Mouse (Mus musculus) left cerebral cortex, postnatal 4 days (tissue): ENCODE measurements around the gene Tmem168. TPM values are rescaled to one million over a fixed set of nuclear protein-coding genes. Genes with fewer than 3 reads are reported as not detected.
A peak's percentile ranks its signal among the peaks of the same experiment; 100 is the strongest.

ENCODE experiments used
- DNase-seq: peaks from one replicate; pipeline ENCODE4 v3.0.0-alpha.2; 2022
- intact Hi-C: fragments of 180-260 bp; cut with DNase I; formaldehyde crosslinking; loops from one replicate; pipeline ENCODE4 v1.15.1; 2025
- total RNA-seq, 2 experiments: library from RNA; stranded (reverse); gene quantifications; 2 replicates each; pipeline ENCODE4 v1.2.3; 2021

Gene Tmem168
- total RNA-seq, result 10 to 100 TPM; 20.4 to 25.3 TPM

GRCm38 (mm10) chr6:13607621-13608493 lies at the start of gene Tmem168:
Gene Tmem168, minus strand, starts transcription at chr6:13608100.
- intact Hi-C loops, result loop anchor here (10.0 kb wide), 1 partner anchor 227 kb away; the partner anchor contains the start of gene Gpr85

GRCm38 (mm10) chr6:13654081-13654480 lies 46.2 kb upstream of the Tmem168 start:
- DNase-seq, result no peak
- intact Hi-C loops, result no loop called here

More at GRCm38 (mm10) chr6:13607621-13608493, at the start of gene Tmem168:
- peak; percentile 92 for DNase-seq

GRCm38 (mm10) chr6:13652284-13652683 lies 44.4 kb upstream of the Tmem168 start:
- intact Hi-C loops, result no loop called here
- no peak for DNase-seq

GRCm38 (mm10) chr6:13650854-13651253 lies 43.0 kb upstream of the Tmem168 start:
- no peak for DNase-seq
- intact Hi-C loops, result no loop called here

- intact Hi-C loops, result no loop called here
Measured at GRCm38 (mm10) chr6:13648305-13648704, 40.4 kb upstream of the Tmem168 start.

GRCm38 (mm10) chr6:13636582-13636989 lies 28.7 kb upstream of the Tmem168 start:
- intact Hi-C loops, result no loop called here
- no peak for DNase-seq

More at GRCm38 (mm10) chr6:13648305-13648704, 40.4 kb upstream of the Tmem168 start:
- no peak for DNase-seq

GRCm38 (mm10) chr6:13632571-13632970 lies 24.7 kb upstream of the Tmem168 start:
- intact Hi-C loops, result no loop called here
- DNase-seq, result no peak

GRCm38 (mm10) chr6:13630607-13631006 lies 22.7 kb upstream of the Tmem168 start:
- DNase-seq, result no peak
- intact Hi-C loops, result no loop called here

- no peak for DNase-seq
- intact Hi-C loops, result no loop called here
Measured at GRCm38 (mm10) chr6:13619618-13620017, 11.7 kb upstream of the Tmem168 start.

GRCm38 (mm10) chr6:13617110-13617509 lies 9.2 kb upstream of the Tmem168 start:
- DNase-seq, result no peak
- intact Hi-C loops, result no loop called here

- no peak for DNase-seq
- intact Hi-C loops, result no loop called here
Measured at GRCm38 (mm10) chr6:13614568-13614967, 6.7 kb upstream of the Tmem168 start.

- intact Hi-C loops, result no loop called here
- no peak for DNase-seq
Measured at GRCm38 (mm10) chr6:13613671-13614070, 5.8 kb upstream of the Tmem168 start.

- intact Hi-C loops, result no loop called here
- no peak for DNase-seq
Measured at GRCm38 (mm10) chr6:13610869-13611268, 3.0 kb upstream of the Tmem168 start.

GRCm38 (mm10) chr6:13609353-13610140 lies 1.6 kb upstream of the Tmem168 start:
- intact Hi-C loops, result loop anchor here (10.0 kb wide), 1 partner anchor 225 kb away; the partner anchor contains the start of gene Gpr85
- no peak for DNase-seq

GRCm38 (mm10) chr6:13606921-13607620 lies 829 bp downstream of the Tmem168 start:
- intact Hi-C loops, result loop anchor here (10.0 kb wide), 1 partner anchor 228 kb away; the partner anchor contains the start of gene Gpr85
- DNase-seq, result no peak

GRCm38 (mm10) chr6:13606394-13606793 lies 1.5 kb downstream of the Tmem168 start:
- no peak for DNase-seq
- intact Hi-C loops, result loop anchor here (10.0 kb wide), 1 partner anchor 228 kb away; the partner anchor contains the start of gene Gpr85

GRCm38 (mm10) chr6:13603134-13603533 lies 4.8 kb downstream of the Tmem168 start:
- intact Hi-C loops, result loop anchor here (10.0 kb wide), 1 partner anchor 232 kb away; the partner anchor contains the start of gene Gpr85
- no peak for DNase-seq

- peak; percentile 18 for DNase-seq
- intact Hi-C loops, result loop anchor here (10.0 kb wide), 1 partner anchor 233 kb away; the partner anchor contains the start of gene Gpr85
Measured at GRCm38 (mm10) chr6:13601587-13601986, 6.3 kb downstream of the Tmem168 start.

GRCm38 (mm10) chr6:13598239-13598923 lies 9.5 kb downstream of the Tmem168 start:
- DNase-seq, result no peak

More at GRCm38 (mm10) chr6:13598239-13598923, 9.5 kb downstream of the Tmem168 start:
- intact Hi-C loops, result no loop called here
